Mouse (Mus musculus) liver, adult (tissue): Measurements from ENCODE around the gene Tox4.

Experiments
- GATA4 ChIP-seq: IDR thresholded peaks from 2 replicates; pipeline ENCODE4 v1.6.1; 2014; ENCODE audit warnings: mild to moderate bottlenecking, low read length; ENCODE audit not compliant: insufficient replicate concordance

The Tox4 gene

DNA sequence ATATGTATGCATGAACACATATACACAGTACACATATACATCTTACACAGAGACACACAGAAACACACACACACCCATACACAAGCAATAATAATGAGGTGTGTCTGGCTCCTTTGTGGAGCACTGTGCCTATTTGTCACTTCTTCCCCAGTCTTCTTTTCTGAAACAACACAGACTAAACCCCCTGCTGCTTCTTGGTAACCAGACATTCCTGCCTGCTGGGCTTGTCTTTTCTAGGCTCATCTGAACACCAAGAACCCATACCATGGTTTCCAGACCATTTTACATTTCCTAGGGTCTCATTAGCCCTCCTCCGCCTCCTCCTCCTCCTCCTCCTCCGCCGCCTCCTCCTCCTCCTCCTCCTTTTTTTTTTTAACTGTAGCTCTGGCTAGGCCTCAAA is 53.2 kb downstream of the Tox4 start:
- no peak for TF ChIP-seq GATA4

GRCm38 (mm10) chr14:52338751-52339511 is 60.0 kb downstream of the Tox4 start:
- TF ChIP-seq GATA4, result no peak

- no peak for TF ChIP-seq GATA4
These were observed 60.5 kb downstream of the Tox4 start for GRCm38 (mm10) chr14:52339512-52339852.
